Mouse (Mus musculus) hindbrain, embryonic 11.5 days (tissue): ENCODE results near the gene Fam214a. TPM values are rescaled to one million over a fixed set of nuclear protein-coding genes. Genes with fewer than 3 reads are reported as not detected.
A peak's percentile ranks its signal among the peaks of the same experiment; 100 is the strongest.

ENCODE experiments used
- ATAC-seq: fragments of 200-750 bp; cut with Nextera tagmentation; 2 replicates; pipeline ENCODE4 v1.8.0; 2017; ENCODE audit warnings: mild to moderate bottlenecking, moderate TSS enrichment, moderate library complexity; ENCODE audit not compliant: low FRiP score
- DNase-seq: peaks from one replicate; pipeline ENCODE4 v3.0.0-alpha.2; 2015; ENCODE audit warnings: low spot score
- H3K27ac ChIP-seq: fragments of 300-500 bp; sonication (generic); 2 replicates; pipeline ENCODE4 v1.5.1; 2014; ENCODE audit warnings: mild to moderate bottlenecking, low read depth, low read length
- H3K27me3 ChIP-seq: fragments of 300-500 bp; sonication (generic); 2 replicates; pipeline ENCODE4 v1.6.1; 2014; ENCODE audit warnings: mild to moderate bottlenecking, low read length, moderate library complexity, mixed read lengths; ENCODE audit not compliant: control insufficient read depth, insufficient read depth
- H3K36me3 ChIP-seq: fragments of 300-500 bp; sonication (generic); 2 replicates; pipeline ENCODE4 v1.6.1; 2014; ENCODE audit warnings: mild to moderate bottlenecking, low read length, moderate library complexity, mixed read lengths; ENCODE audit not compliant: control insufficient read depth, insufficient read depth
- H3K4me1 ChIP-seq: fragments of 300-500 bp; sonication (generic); replicated peaks from 2 replicates; pipeline ENCODE4 v1.6.1; 2014; ENCODE audit warnings: low read length, mixed read lengths; ENCODE audit not compliant: control insufficient read depth, insufficient read depth
- H3K4me2 ChIP-seq: fragments of 300-500 bp; sonication (generic); replicated peaks from 2 replicates; pipeline ENCODE4 v1.6.1; 2014; ENCODE audit warnings: mild to moderate bottlenecking, low read depth, low read length
- H3K4me3 ChIP-seq: fragments of 300-500 bp; sonication (generic); 2 replicates; pipeline ENCODE4 v1.5.1; 2014; ENCODE audit warnings: low read depth, low read length
- H3K9ac ChIP-seq: fragments of 300-500 bp; sonication (generic); 2 replicates; pipeline ENCODE4 v1.6.1; 2014; ENCODE audit warnings: low read depth, low read length
- H3K9me3 ChIP-seq: fragments of 300-500 bp; sonication (generic); 2 replicates; pipeline ENCODE4 v1.6.1; 2016; ENCODE audit warnings: low read length; ENCODE audit not compliant: control insufficient read depth
- WGBS: fragments of 180-500 bp; shearing (Covaris S2); extraction: QIAGEN DNeasy Blood & Tissue Kit; methylation state at CpG from one replicate; pipeline ENCODE4 v1.1.7; 2014; 5-methylcytosine and 5-hydroxymethylcytosine counted together
- polyA plus RNA-seq: library from polyadenylated mRNA; unstranded; fragments of >200 nt; fragmentation: Nextera tagmentation; extraction: Ambion mirVana; gene quantifications from 2 replicates; pipeline ENCODE4 v1.2.1, GENCODE M21; 2014

The Fam214a gene
- polyA plus RNA-seq, 1 experiment from 2014 or later = 17.9 TPM

GRCm38 (mm10) chr9:75020561-75020960, 67.9 kb downstream of the Fam214a start:
- no peak for ATAC-seq
- 74% methylated on average over 4 of the region's 4 CpGs for WGBS
- no peak for DNase-seq

GRCm38 (mm10) chr9:75022546-75022945, 69.9 kb downstream of the Fam214a start:
- Histone ChIP-seq H3K27ac (no peak overlapping the region), H3K4me3 (no peak overlapping the region), H3K4me2 (no peak overlapping the region), H3K27me3 (no peaks in the 10 kb centered on the region), H3K4me1 (no peaks in the 10 kb centered on the region), H3K9me3 (no peaks in the 10 kb centered on the region), H3K36me3 (0 out of 2 replicates have a peak, but pooled peaks cover 2% of the 10 kb centered on the region), H3K9ac (no peak overlapping the region)
- ATAC-seq = no peak
- DNase-seq = no peak
- WGBS = 91% methylated on average over 7 of the region's 7 CpGs

More at GRCm38 (mm10) chr9:75020561-75020960, 67.9 kb downstream of the Fam214a start:
- no peak overlapping the region for H3K27ac ChIP-seq
- H3K9ac ChIP-seq = no peak overlapping the region
- no peak overlapping the region for H3K4me3 ChIP-seq
- H3K27me3 ChIP-seq = no peaks in the 10 kb centered on the region
- no peak overlapping the region for H3K4me2 ChIP-seq
- H3K36me3 ChIP-seq = 0 out of 2 replicates have a peak, but pooled peaks cover 2% of the 10 kb centered on the region
- no peaks in the 10 kb centered on the region for H3K9me3 ChIP-seq
- no peaks in the 10 kb centered on the region for H3K4me1 ChIP-seq

- Histone ChIP-seq H3K27me3 (no peaks in the 10 kb centered on the region), H3K4me2 (no peak overlapping the region), H3K9me3 (no peaks in the 10 kb centered on the region), H3K4me3 (no peak overlapping the region), H3K36me3 (0 out of 2 replicates have a peak, but pooled peaks cover 2% of the 10 kb centered on the region), H3K4me1 (no peaks in the 10 kb centered on the region), H3K9ac (no peak overlapping the region), H3K27ac (no peak overlapping the region)
- WGBS = 74% methylated on average over 5 of the region's 5 CpGs
- no peak for ATAC-seq
- DNase-seq = no peak
Measured at GRCm38 (mm10) chr9:75023150-75023894, 70.6 kb downstream of the Fam214a start.

- no peak overlapping the region for H3K4me3 ChIP-seq
- 51% methylated on average over 7 of the region's 7 CpGs for WGBS
- ATAC-seq (peak; percentile 54; the same call in 1 of the 2 replicates), DNase-seq (peak; percentile 22)
- H3K4me1 ChIP-seq = no peaks in the 10 kb centered on the region
- no peaks in the 10 kb centered on the region for H3K9me3 ChIP-seq
- no peaks in the 10 kb centered on the region for H3K27me3 ChIP-seq
- H3K4me2 ChIP-seq = no peak overlapping the region
- no peak overlapping the region for H3K27ac ChIP-seq
- no peaks in the 10 kb centered on the region for H3K36me3 ChIP-seq
- H3K9ac ChIP-seq = no peak overlapping the region
Measured at GRCm38 (mm10) chr9:75024089-75024488, 71.4 kb downstream of the Fam214a start.

- Histone ChIP-seq H3K4me1 (no peaks in the 10 kb centered on the region), H3K9ac (no peak overlapping the region), H3K27me3 (no peaks in the 10 kb centered on the region), H3K27ac (no peak overlapping the region), H3K4me2 (no peak overlapping the region), H3K9me3 (no peaks in the 10 kb centered on the region), H3K36me3 (no peaks in the 10 kb centered on the region), H3K4me3 (no peak overlapping the region)
- ATAC-seq (no peak), DNase-seq (peak; percentile 33)
- WGBS = 75% methylated on average over 6 of the region's 6 CpGs
Measured at GRCm38 (mm10) chr9:75025689-75026088, 73.0 kb downstream of the Fam214a start.

- Histone ChIP-seq H3K27me3 (no peaks in the 10 kb centered on the region), H3K9me3 (no peaks in the 10 kb centered on the region), H3K4me3 (no peak overlapping the region), H3K4me2 (no peak overlapping the region), H3K4me1 (no peaks in the 10 kb centered on the region), H3K36me3 (no peaks in the 10 kb centered on the region), H3K27ac (no peak overlapping the region), H3K9ac (no peak overlapping the region)
- no peak for ATAC-seq
- no peak for DNase-seq
- WGBS = 81% methylated on average over 1 of the region's 1 CpGs
Measured at GRCm38 (mm10) chr9:75032408-75032807, 79.7 kb downstream of the Fam214a start.

- peak; percentile 27 for DNase-seq
- no peaks in the 10 kb centered on the region for H3K4me1 ChIP-seq
- H3K9ac ChIP-seq = no peak overlapping the region
- no peaks in the 10 kb centered on the region for H3K27me3 ChIP-seq
- H3K4me2 ChIP-seq = no peak overlapping the region
- WGBS = 69% methylated on average over 7 of the region's 7 CpGs
- ATAC-seq = no peak
- no peak overlapping the region for H3K4me3 ChIP-seq
- H3K9me3 ChIP-seq = no peaks in the 10 kb centered on the region
- H3K36me3 ChIP-seq = no peaks in the 10 kb centered on the region
- H3K27ac ChIP-seq = no peak overlapping the region
Measured at GRCm38 (mm10) chr9:75033141-75033540, 80.5 kb downstream of the Fam214a start.

GRCm38 (mm10) chr9:75034691-75035090, 82.0 kb downstream of the Fam214a start:
- 58% methylated on average over 1 of the region's 1 CpGs for WGBS
- Histone ChIP-seq H3K9me3 (no peaks in the 10 kb centered on the region), H3K27ac (no peak overlapping the region), H3K4me2 (no peak overlapping the region), H3K4me3 (no peak overlapping the region), H3K4me1 (0 out of 2 replicates have a peak, but pooled peaks cover 2% of the 10 kb centered on the region), H3K36me3 (no peaks in the 10 kb centered on the region), H3K9ac (no peak overlapping the region), H3K27me3 (no peaks in the 10 kb centered on the region)
- no peak for ATAC-seq
- no peak for DNase-seq

GRCm38 (mm10) chr9:75035944-75036343, 83.3 kb downstream of the Fam214a start:
- DNase-seq (no peak), ATAC-seq (no peak)
- no peaks in the 10 kb centered on the region for H3K27me3 ChIP-seq
- H3K4me3 ChIP-seq = no peak overlapping the region
- H3K27ac ChIP-seq = no peak overlapping the region
- no peak overlapping the region for H3K9ac ChIP-seq
- 81% methylated on average over 4 of the region's 4 CpGs for WGBS
- H3K4me1 ChIP-seq = 0 out of 2 replicates have a peak, but pooled peaks cover 2% of the 10 kb centered on the region
- no peaks in the 10 kb centered on the region for H3K9me3 ChIP-seq
- H3K4me2 ChIP-seq = no peak overlapping the region
- H3K36me3 ChIP-seq = no peaks in the 10 kb centered on the region
